Mouse (Mus musculus): ENCODE data around the gene Bcl2l12. TPM values are rescaled to one million over a fixed set of nuclear protein-coding genes. Genes with fewer than 3 reads are reported as not detected.

Bcl2l12 gene
- polyA plus RNA-seq, 1 experiment = 20.5 TPM

DNA sequence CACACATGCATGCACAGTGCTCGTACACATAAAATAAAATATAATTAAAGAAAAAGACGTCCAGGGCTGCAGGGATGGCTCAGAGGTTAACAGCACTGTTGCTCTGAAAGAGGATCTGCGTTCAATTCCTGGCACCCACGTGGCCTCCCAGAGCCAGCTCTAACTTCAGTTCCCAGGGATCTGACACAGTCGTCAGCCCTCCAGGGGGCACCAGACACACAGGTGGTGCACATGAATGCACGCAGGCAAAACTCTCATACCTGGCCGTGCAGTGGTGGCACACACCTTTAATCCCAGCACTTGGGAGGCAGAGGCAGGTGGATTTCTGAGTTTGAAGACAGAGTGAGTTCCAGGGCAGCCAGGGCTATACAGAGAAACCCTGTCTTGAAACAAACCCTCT lies 32.5 kb downstream of the Bcl2l12 start:
- TF ChIP-seq POLR2A (IDR thresholded peaks at IDR 0.05; ENCODE audit: borderline replicate concordance, extremely low read depth, insufficient read depth, insufficient read length, poor library complexity, severe bottlenecking) (no peak), CTCF (IDR thresholded peaks at IDR 0.05; ENCODE audit: borderline replicate concordance, extremely low read depth, insufficient read depth, insufficient read length) (no peak)
- no peak for DNase-seq (ENCODE audit: low read depth)

- DNase-seq (ENCODE audit: low read depth) = no peak
- TF ChIP-seq POLR2A (IDR thresholded peaks at IDR 0.05; ENCODE audit: borderline replicate concordance, extremely low read depth, insufficient read depth, insufficient read length, poor library complexity, severe bottlenecking) (no peak), CTCF (IDR thresholded peaks at IDR 0.05; ENCODE audit: borderline replicate concordance, extremely low read depth, insufficient read depth, insufficient read length) (no peak)
Observed at GRCm38 (mm10) chr7:44964990-44965389, 33.5 kb downstream of the Bcl2l12 start.

DNA sequence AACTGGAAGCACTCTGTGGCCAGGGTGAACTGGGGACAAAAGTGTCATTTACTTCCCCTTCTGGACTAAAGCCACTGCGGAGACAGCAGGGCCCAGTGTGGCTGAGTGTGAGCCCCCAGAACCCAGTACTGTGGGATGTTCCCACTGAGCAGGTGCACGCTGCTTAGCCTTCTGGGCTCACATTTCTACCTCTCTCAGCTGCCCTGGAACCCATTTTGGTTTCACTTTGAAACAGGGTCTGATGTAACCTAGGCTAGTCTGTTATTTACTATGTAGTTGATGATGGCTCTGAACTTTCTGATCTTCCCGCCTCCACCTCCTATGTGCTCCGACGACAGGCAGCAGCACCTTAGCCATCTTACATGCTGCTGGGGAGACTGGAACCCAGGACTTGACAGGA lies 35.7 kb downstream of the Bcl2l12 start:
- no peak for DNase-seq (ENCODE audit: low read depth)
- no peak for TF ChIP-seq CTCF (IDR thresholded peaks at IDR 0.05; ENCODE audit: borderline replicate concordance, extremely low read depth, insufficient read depth, insufficient read length)
- TF ChIP-seq POLR2A (IDR thresholded peaks at IDR 0.05; ENCODE audit: borderline replicate concordance, extremely low read depth, insufficient read depth, insufficient read length, poor library complexity, severe bottlenecking) = no peak

DNA sequence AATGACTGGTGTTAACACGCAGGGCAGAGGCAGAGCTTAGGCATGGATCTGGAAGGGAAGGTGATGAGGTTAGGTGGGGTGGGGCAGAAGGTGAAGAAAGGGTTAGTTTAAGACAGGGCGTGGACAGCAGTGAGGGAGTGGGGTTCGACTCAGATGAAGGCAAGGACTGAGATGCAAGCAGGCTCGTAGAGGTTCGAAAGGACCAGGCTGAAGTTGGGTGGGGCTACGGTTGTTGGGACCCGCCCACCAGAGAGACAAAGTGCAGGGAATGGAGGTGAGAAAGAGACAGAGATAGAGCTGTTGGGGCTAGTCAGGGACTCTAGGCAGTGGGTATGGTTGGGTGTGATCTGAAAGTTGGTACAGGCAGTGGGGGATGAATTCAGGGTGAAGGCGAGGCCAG lies 36.2 kb downstream of the Bcl2l12 start:
- no peak for DNase-seq (ENCODE audit: low read depth)
- TF ChIP-seq CTCF (IDR thresholded peaks at IDR 0.05; ENCODE audit: borderline replicate concordance, extremely low read depth, insufficient read depth, insufficient read length) (no peak), POLR2A (IDR thresholded peaks at IDR 0.05; ENCODE audit: borderline replicate concordance, extremely low read depth, insufficient read depth, insufficient read length, poor library complexity, severe bottlenecking) (no peak)

DNA sequence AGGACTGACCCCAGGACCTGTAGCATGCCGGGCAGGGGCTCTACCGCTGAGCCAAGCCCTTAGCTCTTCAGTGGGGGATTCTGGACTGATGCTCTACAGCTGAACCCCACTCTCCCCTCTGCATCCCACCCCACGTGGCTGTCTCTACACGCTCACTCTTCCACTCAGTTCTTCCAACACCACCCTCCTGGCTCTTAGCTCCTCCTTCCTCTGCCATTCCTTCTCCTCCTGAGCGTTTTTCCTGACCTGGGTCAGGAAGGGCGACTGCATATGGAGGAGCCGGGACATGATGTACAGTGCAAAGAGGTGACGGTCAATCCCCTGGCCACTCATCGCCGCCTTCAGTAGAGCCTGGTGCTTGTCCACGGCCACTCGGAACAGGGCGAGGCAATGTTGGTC lies 38.0 kb downstream of the Bcl2l12 start:
- TF ChIP-seq CTCF (IDR thresholded peaks at IDR 0.05; ENCODE audit: borderline replicate concordance, extremely low read depth, insufficient read depth, insufficient read length) = no peak
- no peak for DNase-seq (ENCODE audit: low read depth)

DNA sequence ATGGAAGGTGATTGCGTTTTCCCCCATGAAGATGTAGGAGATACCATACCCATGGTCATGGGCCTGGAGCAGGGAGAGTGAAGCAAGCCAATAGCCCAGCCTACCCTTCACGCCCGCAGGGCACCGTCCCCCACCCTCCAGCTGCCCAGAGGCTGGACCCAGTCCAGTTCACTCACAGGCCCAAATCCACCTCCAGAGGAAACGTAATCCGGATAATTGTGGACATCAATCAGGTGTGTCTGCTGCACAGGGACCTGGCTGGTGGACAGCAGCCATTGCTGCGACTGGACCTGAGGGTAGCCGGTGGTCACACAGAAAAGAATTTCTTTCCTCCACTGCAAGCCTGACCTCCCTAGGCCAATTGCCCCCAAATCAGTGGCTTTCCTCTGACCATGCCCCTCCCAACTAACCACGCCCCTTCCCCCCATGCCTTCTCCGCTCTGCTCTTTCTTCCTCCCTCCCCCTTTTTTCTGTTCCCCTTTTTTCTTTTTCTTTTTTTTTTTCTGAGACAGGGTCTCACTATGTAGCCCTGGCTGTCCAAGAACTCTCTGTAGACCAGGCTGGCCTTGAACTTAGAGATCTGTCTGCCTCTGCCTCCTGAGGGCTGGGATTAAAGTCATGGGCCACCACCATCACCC lies 38.5 kb downstream of the Bcl2l12 start:
- TF ChIP-seq POLR2A (IDR thresholded peaks at IDR 0.05; ENCODE audit: borderline replicate concordance, extremely low read depth, insufficient read depth, insufficient read length, poor library complexity, severe bottlenecking) (no peak), CTCF (IDR thresholded peaks at IDR 0.05; ENCODE audit: borderline replicate concordance, extremely low read depth, insufficient read depth, insufficient read length) (no peak)
- DNase-seq (ENCODE audit: low read depth) = no peak

- TF ChIP-seq CTCF (IDR thresholded peaks at IDR 0.05; ENCODE audit: borderline replicate concordance, extremely low read depth, insufficient read depth, insufficient read length) = no peak
- no peak for TF ChIP-seq POLR2A (IDR thresholded peaks at IDR 0.05; ENCODE audit: borderline replicate concordance, extremely low read depth, insufficient read depth, insufficient read length, poor library complexity, severe bottlenecking)
- no peak for DNase-seq (ENCODE audit: low read depth)
Observed at GRCm38 (mm10) chr7:44959281-44959680, 39.2 kb downstream of the Bcl2l12 start.

GRCm38 (mm10) chr7:44958208-44958607 lies 40.3 kb downstream of the Bcl2l12 start:
- TF ChIP-seq POLR2A (IDR thresholded peaks at IDR 0.05; ENCODE audit: borderline replicate concordance, extremely low read depth, insufficient read depth, insufficient read length, poor library complexity, severe bottlenecking) (no peak), CTCF (IDR thresholded peaks at IDR 0.05; ENCODE audit: borderline replicate concordance, extremely low read depth, insufficient read depth, insufficient read length) (peak; percentile 61; the same call in 1 of the 2 replicates)
- peak; percentile 72 for DNase-seq (ENCODE audit: low read depth)

- DNase-seq (ENCODE audit: low read depth) = no peak
- TF ChIP-seq POLR2A (IDR thresholded peaks at IDR 0.05; ENCODE audit: borderline replicate concordance, extremely low read depth, insufficient read depth, insufficient read length, poor library complexity, severe bottlenecking) (no peak), CTCF (IDR thresholded peaks at IDR 0.05; ENCODE audit: borderline replicate concordance, extremely low read depth, insufficient read depth, insufficient read length) (no peak)
Observed at GRCm38 (mm10) chr7:44957183-44957835, 41.2 kb downstream of the Bcl2l12 start.

GRCm38 (mm10) chr7:44956266-44956665 lies 42.2 kb downstream of the Bcl2l12 start:
- no peak for DNase-seq (ENCODE audit: low read depth)
- TF ChIP-seq CTCF (IDR thresholded peaks at IDR 0.05; ENCODE audit: borderline replicate concordance, extremely low read depth, insufficient read depth, insufficient read length) (no peak), POLR2A (IDR thresholded peaks at IDR 0.05; ENCODE audit: borderline replicate concordance, extremely low read depth, insufficient read depth, insufficient read length, poor library complexity, severe bottlenecking) (no peak)

DNA sequence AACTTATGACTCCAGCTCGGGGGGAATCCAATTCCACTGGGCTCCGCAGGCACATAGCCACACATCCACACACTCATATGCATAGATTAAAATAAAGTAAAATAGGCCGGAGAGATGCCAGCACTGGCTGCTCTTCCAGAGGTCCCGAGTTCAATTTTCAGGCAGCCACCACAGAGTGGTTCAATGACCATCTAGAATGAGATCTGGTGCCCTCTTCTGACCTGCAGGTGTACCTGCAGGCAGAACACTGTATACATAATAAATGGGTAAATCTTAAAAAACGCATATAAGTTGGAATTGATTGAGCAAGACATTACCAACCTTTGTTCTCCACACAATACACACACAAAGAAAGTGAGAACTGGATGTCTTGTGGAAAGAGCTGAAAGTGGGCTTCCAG lies 42.9 kb downstream of the Bcl2l12 start:
- TF ChIP-seq POLR2A (IDR thresholded peaks at IDR 0.05; ENCODE audit: borderline replicate concordance, extremely low read depth, insufficient read depth, insufficient read length, poor library complexity, severe bottlenecking) (no peak), CTCF (IDR thresholded peaks at IDR 0.05; ENCODE audit: borderline replicate concordance, extremely low read depth, insufficient read depth, insufficient read length) (peak; percentile 47; the same call in 1 of the 2 replicates)
- peak; percentile 45 for DNase-seq (ENCODE audit: low read depth)

Data from brain, embryonic 14.5 days (tissue).